Mouse (Mus musculus): ENCODE data around the gene Mtfr1l.

DNA sequence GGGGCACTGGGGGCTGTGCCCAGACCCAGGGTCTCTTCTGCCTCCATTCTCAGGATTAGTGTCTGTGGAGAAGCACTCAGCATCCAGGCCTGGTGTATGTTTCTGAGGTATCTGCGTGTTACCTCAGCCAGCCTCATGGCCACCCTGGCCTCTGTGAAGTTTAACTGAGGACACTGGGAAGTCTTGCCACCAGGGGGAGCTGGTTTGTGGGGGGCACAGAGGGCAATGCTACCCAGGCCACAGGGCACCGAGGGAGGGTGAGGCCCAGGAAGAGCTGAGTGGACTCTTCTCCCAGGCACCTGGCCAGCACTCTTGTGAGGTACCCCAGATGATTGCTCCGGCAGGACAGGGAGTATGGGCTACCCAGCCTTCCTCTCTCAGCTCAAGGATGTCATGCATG, 48.3 kb upstream of the Mtfr1l start:
- TF ChIP-seq CTCF (IDR thresholded peaks at IDR 0.05; ENCODE audit: low read depth, low read length) (0 out of 2 replicates have a peak, but pooled peaks have one; percentile 18), POLR2AphosphoS5 (IDR thresholded peaks at IDR 0.05; ENCODE audit: insufficient replicate concordance, low read depth, low read length) (no peak), TAL1 (conservative IDR thresholded peaks at IDR 0.05; ENCODE audit: low read depth, low read length) (no peak), GATA1 (IDR thresholded peaks at IDR 0.05; ENCODE audit: borderline replicate concordance, low read length) (no peak), GATA2 (IDR thresholded peaks at IDR 0.05; ENCODE audit: borderline replicate concordance, low read depth, low read length) (no peak)
